Comparison of ENCODE assay signal across 8 mouse cellular contexts in the genomic region with DNA sequence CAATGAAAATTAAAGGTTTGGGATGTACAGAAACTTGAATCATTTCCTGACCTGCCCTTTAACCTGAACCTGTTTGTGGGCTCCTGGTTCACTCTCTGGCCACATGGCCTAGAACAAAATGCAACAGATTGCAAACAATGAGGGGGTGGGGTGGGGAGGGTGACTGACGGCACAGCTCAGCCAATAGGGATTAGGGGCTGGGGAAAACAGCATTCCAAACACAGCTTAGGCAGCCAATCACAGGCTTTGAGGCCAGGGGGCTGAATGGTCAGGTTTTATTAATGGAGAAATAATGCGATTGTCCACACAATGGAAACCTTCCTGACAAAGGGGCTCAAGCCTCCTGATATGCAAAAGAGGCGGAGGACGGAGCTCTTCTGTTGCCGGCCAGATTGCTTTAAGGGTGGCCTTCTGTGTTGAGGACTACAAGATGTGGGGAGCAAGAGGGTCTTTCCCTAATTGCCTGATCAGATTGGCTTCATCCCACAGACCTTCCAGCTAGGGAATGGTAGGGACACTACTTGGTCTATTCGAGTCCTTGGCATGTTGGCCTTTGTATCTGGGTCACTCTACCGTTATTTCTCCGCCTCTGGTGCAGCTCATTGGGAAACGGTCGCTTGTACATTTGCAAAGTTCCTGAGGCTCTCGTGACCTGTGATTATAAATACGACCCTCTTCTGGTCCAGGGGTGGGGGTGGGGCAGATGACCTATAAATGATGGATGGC. TPM values are rescaled to one million over a fixed set of nuclear protein-coding genes. Genes with fewer than 3 reads are reported as not detected.
DNase-seq lines count a peak whose midpoint lies in the region; ATAC-seq lines count a peak whose summit lies in the region.

No protein-coding gene starts in this region.

- H3K4me2 ChIP-seq in lung, embryonic 15.5 days = peak overlapping the region; percentile 28; the same call in 1 of the 2 replicates
- H3K4me2 ChIP-seq in embryonic facial prominence, embryonic 14.5 days (ENCODE audit: low read depth, low read length) = peak overlapping the region; percentile 96

- no peaks in the 10 kb centered on the region for H3K36me3 ChIP-seq in lung, embryonic 15.5 days
- H3K36me3 ChIP-seq in embryonic facial prominence, embryonic 14.5 days (ENCODE audit: control insufficient read depth, insufficient read depth, low read length) = 0 out of 2 replicates have a peak, but pooled peaks cover 13% of the 10 kb centered on the region

- no peak for ATAC-seq in lung, embryonic 15.5 days (ENCODE audit: borderline replicate concordance, extremely low read depth, low FRiP score, low TSS enrichment)
- peak; percentile 60 for ATAC-seq in embryonic facial prominence, embryonic 14.5 days (ENCODE audit: low read depth)
- ATAC-seq in megakaryocyte-erythroid progenitor cell, adult 5-6 weeks (replicated peaks; ENCODE audit: low FRiP score, low TSS enrichment, poor library complexity, severe bottlenecking) = no peak

- H3K4me1 ChIP-seq in lung, embryonic 15.5 days = peaks cover 8% of the 10 kb centered on the region
- peaks cover 11% of the 10 kb centered on the region for H3K4me1 ChIP-seq in embryonic facial prominence, embryonic 14.5 days (ENCODE audit: control insufficient read depth, insufficient read depth, low read length)

- H3K4me3 ChIP-seq in lung, embryonic 15.5 days = 0 out of 2 replicates have a peak overlapping the region, but pooled peaks have one; percentile 63
- peak overlapping the region; percentile 78 for H3K4me3 ChIP-seq in embryonic facial prominence, embryonic 14.5 days (ENCODE audit: low read depth, low read length)

- DNase-seq in lung, postnatal 36 days = no peak
- peak; percentile 86 for DNase-seq in embryonic facial prominence, embryonic 14.5 days (ENCODE audit: low spot score)
- DNase-seq in liver = peak; percentile 31
- peak; percentile 98 for DNase-seq in retina, postnatal 1 day
- DNase-seq in adrenal gland, postnatal 25 days = no peak
- no peak for DNase-seq in adrenal gland, adult 8-10 months

- H3K27ac ChIP-seq in lung, embryonic 15.5 days = no peak overlapping the region
- no peak overlapping the region; the same call in 1 of the 2 replicates for H3K27ac ChIP-seq in embryonic facial prominence, embryonic 14.5 days (replicated peaks; ENCODE audit: low read depth, low read length)

- H3K27me3 ChIP-seq in lung, embryonic 15.5 days = peaks cover 51% of the 10 kb centered on the region
- no peaks in the 10 kb centered on the region for H3K27me3 ChIP-seq in embryonic facial prominence, embryonic 14.5 days (replicated peaks; ENCODE audit: control insufficient read depth, insufficient read depth, low read length)

- no peaks in the 10 kb centered on the region for H3K9me3 ChIP-seq in lung, embryonic 15.5 days
- H3K9me3 ChIP-seq in embryonic facial prominence, embryonic 14.5 days (ENCODE audit: control insufficient read depth, low read length) = no peaks in the 10 kb centered on the region

- 30% methylated on average over 12 of the region's 12 CpGs for WGBS in lung, embryonic 15.5 days
- 20% methylated on average over 12 of the region's 12 CpGs for WGBS in embryonic facial prominence, embryonic 14.5 days

- no peak overlapping the region for H3K9ac ChIP-seq in lung, embryonic 15.5 days
- peak overlapping the region; percentile 28; the same call in 1 of the 2 replicates for H3K9ac ChIP-seq in embryonic facial prominence, embryonic 14.5 days (ENCODE audit: low read depth, low read length)

RNA-seq across cellular contexts. Expression of a gene that starts 3.2 kb away (rescaled TPM):
- 18.5 and 20.8 TPM in 2 replicates for polyA plus RNA-seq in lung, embryonic 15.5 days (2015; fragmentation: Nextera tagmentation; extraction: Ambion mirVana)
- 26.9 and 29.3 TPM in 2 replicates for polyA plus RNA-seq in embryonic facial prominence, embryonic 14.5 days (2014; fragmentation: Nextera tagmentation; extraction: Ambion mirVana)
- 1.1 and 1.2 TPM in 2 replicates for total RNA-seq in adrenal gland, postnatal 25 days (2021)
- 1 to 10 TPM in 2 of 4 experiments, under 1 TPM in 2; 0.68 to 2.1 (median 1.3) TPM for total RNA-seq in adrenal gland, adult 8-10 months (2022)
- total RNA-seq in megakaryocyte-erythroid progenitor cell, adult 5-6 weeks (2014; fragmentation: Nextera tagmentation) = not detected in 2 replicates
- total RNA-seq in megakaryocyte-erythroid progenitor cell, adult 5-6 weeks (2017) = 0.50 and 5.4 TPM in 2 replicates

RNA-seq across cellular contexts. Expression of a gene that starts 17.7 kb away (rescaled TPM):
- polyA plus RNA-seq in lung, embryonic 15.5 days (2015; fragmentation: Nextera tagmentation; extraction: Ambion mirVana) = 15.9 and 19.2 TPM in 2 replicates
- 18.8 and 19.4 TPM in 2 replicates for polyA plus RNA-seq in embryonic facial prominence, embryonic 14.5 days (2014; fragmentation: Nextera tagmentation; extraction: Ambion mirVana)
- 15.9 and 22.5 TPM in 2 replicates for total RNA-seq in adrenal gland, postnatal 25 days (2021)
- total RNA-seq in adrenal gland, adult 8-10 months (2022) = 10 to 100 TPM; 21.8 to 24.5 (median 22.9) TPM
- 10.8 and 23.3 TPM in 2 replicates for total RNA-seq in megakaryocyte-erythroid progenitor cell, adult 5-6 weeks (2014; fragmentation: Nextera tagmentation)
- 12.3 and 24.8 TPM in 2 replicates for total RNA-seq in megakaryocyte-erythroid progenitor cell, adult 5-6 weeks (2017)

RNA-seq across cellular contexts. Expression of a gene that starts 37.7 kb away (rescaled TPM):
- polyA plus RNA-seq in lung, embryonic 15.5 days (2015; fragmentation: Nextera tagmentation; extraction: Ambion mirVana) = 0.82 and 0.83 TPM in 2 replicates
- 5.3 and 6.6 TPM in 2 replicates for polyA plus RNA-seq in embryonic facial prominence, embryonic 14.5 days (2014; fragmentation: Nextera tagmentation; extraction: Ambion mirVana)
- total RNA-seq in adrenal gland, postnatal 25 days (2021) = 1.7 TPM in 1 of 2 replicates, not detected in the other
- 1 to 10 TPM in 2 of 4 experiments, under 1 TPM in 2; 0.83 to 8.4 (median 1.2) TPM for total RNA-seq in adrenal gland, adult 8-10 months (2022)
- total RNA-seq in megakaryocyte-erythroid progenitor cell, adult 5-6 weeks (2014; fragmentation: Nextera tagmentation) = not detected in 2 replicates
- total RNA-seq in megakaryocyte-erythroid progenitor cell, adult 5-6 weeks (2017) = not detected in 2 replicates

Comparison
In these comparisons a context has a peak if more than half of its experiments do, and no peak if none do; other contexts are left out.
1. DNase-seq: peak in embryonic facial prominence, embryonic 14.5 days (single experiment), liver (single experiment) and retina, postnatal 1 day (single experiment); none in lung, postnatal 36 days (single experiment), adrenal gland, postnatal 25 days (single experiment) and adrenal gland, adult 8-10 months (single experiment).